Mouse (Mus musculus): ENCODE measurements around the gene Larp7. TPM values are rescaled to one million over a fixed set of nuclear protein-coding genes. Genes with fewer than 3 reads are reported as not detected.

Larp7 gene
- polyA plus RNA-seq, 1 experiment from 2014 or later = 62.0 TPM

DNA sequence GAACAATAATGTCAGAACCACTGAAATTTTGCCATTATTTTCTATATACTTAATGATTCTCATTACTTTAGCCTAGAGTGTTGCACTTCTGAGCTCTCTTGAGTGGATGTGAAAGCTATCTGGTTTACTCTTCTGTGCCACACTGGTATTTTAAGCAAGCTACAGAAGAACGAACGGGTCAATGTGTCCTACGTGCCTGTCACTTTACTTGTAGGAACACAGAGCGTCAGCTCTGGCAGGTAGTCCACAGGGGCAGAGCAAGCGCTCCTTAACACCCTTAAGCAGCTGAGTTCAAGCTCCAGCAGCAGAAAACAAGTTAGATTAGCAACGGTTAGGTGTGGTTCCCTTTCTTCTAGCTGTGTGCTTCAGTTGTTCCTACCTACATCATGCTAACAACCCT is 14.0 kb downstream of the Larp7 start:
- ATAC-seq (ENCODE audit: borderline replicate concordance, extremely low read depth, low FRiP score, low TSS enrichment) = no peak
- WGBS = 60% methylated on average over 6 of the region's 6 CpGs
- H3K9me3 ChIP-seq = no peaks in the 10 kb centered on the region
- no peak overlapping the region for H3K4me2 ChIP-seq
- H3K27me3 ChIP-seq = no peaks in the 10 kb centered on the region
- no peak overlapping the region for H3K9ac ChIP-seq
- peaks cover 41% of the 10 kb centered on the region for H3K36me3 ChIP-seq
- H3K4me1 ChIP-seq = no peaks in the 10 kb centered on the region
- no peak overlapping the region for H3K4me3 ChIP-seq
- no peak overlapping the region for H3K27ac ChIP-seq

GRCm38 (mm10) chr3:127530293-127530692 is 22.9 kb downstream of the Larp7 start:
- no peak overlapping the region for H3K9ac ChIP-seq
- ATAC-seq (ENCODE audit: borderline replicate concordance, extremely low read depth, low FRiP score, low TSS enrichment) = no peak
- no peak overlapping the region for H3K27ac ChIP-seq
- no peaks in the 10 kb centered on the region for H3K9me3 ChIP-seq
- no peak overlapping the region for H3K4me3 ChIP-seq
- no peaks in the 10 kb centered on the region for H3K4me1 ChIP-seq
- no peaks in the 10 kb centered on the region for H3K36me3 ChIP-seq
- no peaks in the 10 kb centered on the region for H3K27me3 ChIP-seq
- H3K4me2 ChIP-seq = no peak overlapping the region
- WGBS = 15% methylated on average over 4 of the region's 4 CpGs

DNA sequence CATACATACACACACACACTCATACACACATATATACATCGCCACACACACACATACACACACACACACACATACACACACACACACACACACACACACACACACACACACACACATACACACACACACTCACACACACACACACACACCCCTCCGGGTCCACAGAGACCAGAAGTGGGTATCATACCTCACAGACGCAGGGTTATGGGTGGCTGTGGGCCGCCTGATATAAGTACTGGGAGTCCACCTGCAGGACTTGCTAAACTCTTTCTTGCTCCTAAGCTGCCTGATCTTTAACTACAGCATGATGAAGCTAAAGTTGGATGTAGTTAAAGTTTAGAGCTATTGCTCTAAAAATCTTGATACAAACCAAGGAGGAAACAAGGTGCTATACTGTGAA is 23.3 kb downstream of the Larp7 start:
- H3K27me3 ChIP-seq = no peaks in the 10 kb centered on the region
- no peak overlapping the region for H3K4me2 ChIP-seq
- WGBS = 68% methylated on average over 4 of the region's 4 CpGs
- no peak for ATAC-seq (ENCODE audit: borderline replicate concordance, extremely low read depth, low FRiP score, low TSS enrichment)
- H3K4me3 ChIP-seq = no peak overlapping the region
- H3K9ac ChIP-seq = no peak overlapping the region
- no peak overlapping the region for H3K27ac ChIP-seq
- H3K9me3 ChIP-seq = no peaks in the 10 kb centered on the region
- H3K4me1 ChIP-seq = no peaks in the 10 kb centered on the region
- H3K36me3 ChIP-seq = no peaks in the 10 kb centered on the region

- ATAC-seq (ENCODE audit: borderline replicate concordance, extremely low read depth, low FRiP score, low TSS enrichment) = peak; percentile 58; the same call in 1 of the 2 replicates
- no peak overlapping the region for H3K4me3 ChIP-seq
Observed at GRCm38 (mm10) chr3:127529210-127529609, 23.9 kb downstream of the Larp7 start.

DNA sequence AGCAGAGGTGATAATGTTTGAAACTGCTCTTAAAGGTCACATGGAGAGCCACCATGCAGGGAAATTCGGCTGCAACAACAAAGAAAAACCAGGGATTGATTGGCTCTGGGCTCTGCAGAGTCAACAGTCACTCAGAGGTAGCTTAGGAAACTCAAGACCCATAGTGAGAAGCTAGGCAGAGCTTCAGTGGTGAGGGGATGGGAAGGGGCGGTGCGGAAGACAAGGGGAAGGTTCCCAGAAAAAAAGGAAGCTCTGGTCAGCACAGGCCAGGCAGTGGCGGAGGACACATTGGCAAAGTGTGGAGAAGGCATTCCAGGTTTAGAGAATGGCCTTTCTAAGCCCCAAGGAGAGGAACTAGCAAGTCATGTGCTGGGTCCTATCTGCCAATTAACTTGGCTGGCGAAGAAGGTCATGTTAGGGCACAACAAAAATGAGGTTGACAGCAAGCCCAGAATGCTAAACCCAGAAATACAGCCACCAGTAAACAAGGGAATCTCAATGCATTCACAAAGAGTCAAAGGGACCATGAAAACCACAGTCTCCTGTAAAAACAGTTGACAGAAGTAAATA is 25.6 kb downstream of the Larp7 start:
- no peak overlapping the region for H3K4me3 ChIP-seq
- H3K27ac ChIP-seq = no peak overlapping the region
- H3K9me3 ChIP-seq = no peaks in the 10 kb centered on the region
- H3K27me3 ChIP-seq = no peaks in the 10 kb centered on the region
- H3K4me1 ChIP-seq = no peaks in the 10 kb centered on the region
- H3K9ac ChIP-seq = no peak overlapping the region
- H3K36me3 ChIP-seq = no peaks in the 10 kb centered on the region
- no peak overlapping the region for H3K4me2 ChIP-seq
- 63% methylated on average over 5 of the region's 5 CpGs for WGBS
- ATAC-seq (ENCODE audit: borderline replicate concordance, extremely low read depth, low FRiP score, low TSS enrichment) = peak; percentile 23; the same call in 1 of the 2 replicates

More at GRCm38 (mm10) chr3:127529210-127529609, 23.9 kb downstream of the Larp7 start:
- no peaks in the 10 kb centered on the region for H3K36me3 ChIP-seq
- H3K27ac ChIP-seq = no peak overlapping the region
- no peaks in the 10 kb centered on the region for H3K4me1 ChIP-seq
- whole genome bisulfite sequencing = 47% methylated on average over 3 of the region's 3 CpGs
- no peaks in the 10 kb centered on the region for H3K27me3 ChIP-seq
- no peak overlapping the region for H3K4me2 ChIP-seq
- no peak overlapping the region for H3K9ac ChIP-seq
- no peaks in the 10 kb centered on the region for H3K9me3 ChIP-seq

DNA sequence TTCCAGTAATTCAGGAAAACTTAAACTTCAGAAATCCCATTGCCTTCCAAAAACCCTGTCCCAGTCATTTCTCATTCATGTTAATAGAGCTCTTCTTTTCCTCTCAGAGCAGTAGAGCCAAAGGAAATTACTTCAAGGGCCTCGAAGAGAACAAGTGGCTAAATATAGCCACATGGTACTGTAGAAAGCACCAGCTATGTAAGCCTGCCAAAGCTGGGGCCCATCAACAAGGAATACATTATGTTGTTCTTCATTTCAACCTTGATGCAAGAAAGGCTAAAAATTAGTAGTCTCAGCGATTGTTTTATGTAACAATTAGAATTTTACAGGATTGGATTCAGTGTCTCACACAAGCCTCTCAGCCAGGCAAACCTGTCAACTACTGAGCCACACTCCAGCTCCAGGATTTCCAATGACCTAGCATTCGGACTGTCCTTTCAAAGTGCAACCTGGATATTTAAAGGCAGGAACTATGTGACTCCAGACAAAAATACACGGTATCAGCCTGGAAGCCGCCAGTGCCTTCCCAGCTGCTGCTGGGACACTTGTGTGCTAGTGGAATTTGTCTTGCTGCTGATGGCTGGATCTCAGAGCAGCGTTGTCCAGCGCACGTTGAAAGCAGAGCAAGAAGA is 27.8 kb downstream of the Larp7 start:
- Histone ChIP-seq H3K36me3 (no peaks in the 10 kb centered on the region), H3K9ac (no peak overlapping the region), H3K4me2 (no peak overlapping the region), H3K4me1 (0 out of 2 replicates have a peak, but pooled peaks cover 6% of the 10 kb centered on the region), H3K4me3 (no peak overlapping the region), H3K27ac (no peak overlapping the region), H3K9me3 (no peaks in the 10 kb centered on the region), H3K27me3 (no peaks in the 10 kb centered on the region)
- no peak for ATAC-seq (ENCODE audit: borderline replicate concordance, extremely low read depth, low FRiP score, low TSS enrichment)
- WGBS = 55% methylated on average over 8 of the region's 8 CpGs

GRCm38 (mm10) chr3:127521156-127521555 is 32.0 kb downstream of the Larp7 start:
- ATAC-seq (ENCODE audit: borderline replicate concordance, extremely low read depth, low FRiP score, low TSS enrichment) = peak; percentile 62; the same call in 1 of the 2 replicates
- no peaks in the 10 kb centered on the region for H3K27me3 ChIP-seq
- no peaks in the 10 kb centered on the region for H3K9me3 ChIP-seq
- no peak overlapping the region for H3K4me2 ChIP-seq
- no peak overlapping the region for H3K4me3 ChIP-seq
- no peaks in the 10 kb centered on the region for H3K36me3 ChIP-seq
- no peak overlapping the region for H3K27ac ChIP-seq
- 0 out of 2 replicates have a peak, but pooled peaks cover 6% of the 10 kb centered on the region for H3K4me1 ChIP-seq
- no peak overlapping the region for H3K9ac ChIP-seq
- WGBS = 34% methylated on average over 10 of the region's 10 CpGs

DNA sequence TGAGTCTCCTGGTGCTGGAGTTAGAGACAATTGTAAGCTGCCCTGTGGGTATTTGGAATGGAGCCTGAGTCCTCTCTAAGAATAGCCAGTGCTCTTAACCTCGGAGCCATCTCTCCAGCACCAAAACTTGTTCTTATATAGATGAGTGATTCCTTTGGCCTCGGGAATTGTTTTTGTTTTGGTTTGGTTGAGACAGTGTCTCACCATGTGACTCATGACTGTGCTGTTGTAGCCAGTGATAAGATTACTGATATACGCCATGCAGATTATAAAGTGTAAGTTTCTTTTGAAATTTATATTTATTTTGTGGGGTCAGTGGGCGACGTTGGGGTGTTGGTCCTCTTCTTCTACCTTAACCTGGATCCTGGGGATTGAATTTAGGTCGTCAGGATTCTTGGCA is 32.8 kb downstream of the Larp7 start:
- H3K27ac ChIP-seq = no peak overlapping the region
- H3K9me3 ChIP-seq = no peaks in the 10 kb centered on the region

DNA sequence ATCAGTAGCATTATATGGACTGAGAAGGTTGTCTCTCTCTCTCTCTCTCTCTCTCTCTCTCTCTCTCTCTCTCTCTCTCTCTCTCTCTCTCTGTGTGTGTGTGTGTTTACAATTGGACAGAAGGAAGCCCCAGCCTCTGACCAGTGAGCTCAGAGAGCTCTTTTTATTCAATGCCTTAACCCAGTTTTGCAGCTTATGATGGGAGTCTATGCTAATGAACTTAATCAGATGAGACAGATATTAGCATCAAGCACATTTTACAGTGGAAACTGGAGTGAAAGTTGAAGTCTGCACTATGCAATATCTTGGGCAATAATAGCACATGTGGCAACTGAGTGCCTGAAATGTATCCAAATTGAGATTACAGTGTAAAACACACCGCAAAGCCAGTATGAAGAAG is 37.9 kb downstream of the Larp7 start:
- no peak overlapping the region for H3K4me2 ChIP-seq
- 91% methylated on average over 1 of the region's 1 CpGs for WGBS
- no peak overlapping the region for H3K27ac ChIP-seq
- H3K4me3 ChIP-seq = no peak overlapping the region
- no peak overlapping the region for H3K9ac ChIP-seq
- no peaks in the 10 kb centered on the region for H3K9me3 ChIP-seq
- H3K27me3 ChIP-seq = no peaks in the 10 kb centered on the region; the same call in 1 of the 2 replicates
- H3K4me1 ChIP-seq = no peaks in the 10 kb centered on the region
- no peaks in the 10 kb centered on the region for H3K36me3 ChIP-seq
- ATAC-seq (ENCODE audit: borderline replicate concordance, extremely low read depth, low FRiP score, low TSS enrichment) = no peak

More for the DNA sequence above, 32.8 kb downstream of the Larp7 start:
- Histone ChIP-seq H3K36me3 (no peaks in the 10 kb centered on the region), H3K4me3 (no peak overlapping the region), H3K9ac (no peak overlapping the region), H3K4me2 (no peak overlapping the region), H3K4me1 (0 out of 2 replicates have a peak, but pooled peaks cover 6% of the 10 kb centered on the region), H3K27me3 (no peaks in the 10 kb centered on the region)
- WGBS = 69% methylated on average over 6 of the region's 6 CpGs
- no peak for ATAC-seq (ENCODE audit: borderline replicate concordance, extremely low read depth, low FRiP score, low TSS enrichment)

- no peak overlapping the region for H3K4me2 ChIP-seq
- H3K9ac ChIP-seq = no peak overlapping the region
- ATAC-seq (ENCODE audit: borderline replicate concordance, extremely low read depth, low FRiP score, low TSS enrichment) = no peak
- WGBS = 74% methylated on average over 2 of the region's 2 CpGs
- H3K4me3 ChIP-seq = no peak overlapping the region
- no peaks in the 10 kb centered on the region for H3K9me3 ChIP-seq
- H3K27me3 ChIP-seq = no peaks in the 10 kb centered on the region; the same call in 1 of the 2 replicates
- no peak overlapping the region for H3K27ac ChIP-seq
- H3K4me1 ChIP-seq = no peaks in the 10 kb centered on the region
- H3K36me3 ChIP-seq = no peaks in the 10 kb centered on the region
Observed at GRCm38 (mm10) chr3:127513699-127514098, 39.5 kb downstream of the Larp7 start.

DNA sequence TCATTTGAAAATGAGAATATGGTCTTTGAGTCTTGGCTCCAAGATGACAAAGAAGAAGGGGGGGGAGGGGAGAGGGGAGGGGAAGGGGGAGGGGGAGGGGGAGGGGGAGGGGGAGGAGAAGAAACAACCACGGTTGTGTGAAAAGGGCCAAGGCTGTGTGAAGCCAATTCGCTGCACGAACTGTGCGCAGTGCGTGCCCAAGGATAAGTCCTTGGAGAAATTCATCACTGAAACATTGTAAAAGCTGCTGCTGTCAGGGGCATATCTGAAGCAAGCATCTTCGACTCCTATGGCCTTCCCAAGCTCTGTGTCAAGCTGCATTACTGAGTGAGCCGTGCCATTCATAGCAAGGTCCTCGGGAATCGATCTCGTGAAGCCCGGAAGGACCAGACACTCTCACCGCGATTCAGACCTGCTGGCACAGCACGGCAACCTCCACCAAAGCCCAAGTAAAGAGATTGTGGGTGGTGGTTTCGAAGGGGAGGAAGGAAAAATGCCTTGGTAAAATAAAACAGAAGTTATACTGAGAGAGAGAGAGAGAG is 40.3 kb downstream of the Larp7 start:
- WGBS = 73% methylated on average over 15 of the region's 15 CpGs

More for the DNA sequence above, 40.3 kb downstream of the Larp7 start:
- Histone ChIP-seq H3K9ac (no peak overlapping the region), H3K9me3 (no peaks in the 10 kb centered on the region), H3K4me1 (no peaks in the 10 kb centered on the region), H3K4me3 (no peak overlapping the region), H3K27ac (no peak overlapping the region), H3K4me2 (no peak overlapping the region), H3K36me3 (no peaks in the 10 kb centered on the region), H3K27me3 (no peaks in the 10 kb centered on the region; the same call in 1 of the 2 replicates)
- no peak for ATAC-seq (ENCODE audit: borderline replicate concordance, extremely low read depth, low FRiP score, low TSS enrichment)
